Mouse (Mus musculus) E14TG2a.4 (cell line): ENCODE measurements around the gene Tpte.

Experiments used
- CTCF ChIP-seq: conservative IDR thresholded peaks from 2 replicates; pipeline ENCODE4 v1.5.1; 2014; ENCODE audit warnings: low read length
- POU5F1 ChIP-seq: IDR thresholded peaks from 2 replicates; pipeline ENCODE4 v1.6.1; 2014; ENCODE audit warnings: low read length, borderline replicate concordance

DNA sequence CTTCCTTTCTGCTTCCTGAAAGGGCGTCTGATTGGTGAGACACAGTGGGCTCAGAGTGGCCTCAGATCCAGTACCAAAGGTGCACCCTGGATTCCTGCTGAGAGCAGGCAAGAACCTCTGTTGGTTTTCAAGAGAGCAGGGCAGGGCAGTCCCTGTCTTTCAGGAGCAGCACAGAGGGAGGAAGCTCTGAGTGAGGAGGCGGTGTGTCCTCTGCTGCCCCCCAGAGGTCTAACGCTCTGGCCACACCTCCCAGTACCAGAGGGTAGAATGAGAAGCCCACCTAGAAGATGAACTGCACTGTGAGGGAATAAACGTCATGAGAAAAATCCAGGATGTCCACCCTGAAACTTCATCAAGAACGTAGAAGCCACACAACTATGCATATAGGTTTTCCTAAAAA, 93.7 kb downstream of the Tpte start:
- TF ChIP-seq CTCF, result peak; percentile 57
- no peak for TF ChIP-seq POU5F1
